Mouse (Mus musculus) limb, embryonic 13.5 days (tissue): Measurements from ENCODE around the gene Tmem183a. TPM values are rescaled to one million over a fixed set of nuclear protein-coding genes. Genes with fewer than 3 reads are reported as not detected.
A peak's percentile ranks its signal among the peaks of the same experiment; 100 is the strongest.

Source experiments
- ATAC-seq: fragments of 200-750 bp; cut with Nextera tagmentation; 2 replicates; pipeline ENCODE4 v1.8.0; 2017; ENCODE audit warnings: low read depth, moderate number of reproducible peaks, moderate TSS enrichment; ENCODE audit not compliant: low FRiP score
- H3K27ac ChIP-seq: fragments of 300-500 bp; sonication (generic); 2 replicates; pipeline ENCODE4 v1.5.1; 2015; ENCODE audit warnings: inconsistent platforms, mild to moderate bottlenecking, moderate library complexity
- H3K27me3 ChIP-seq: fragments of 300-500 bp; sonication (generic); 2 replicates; pipeline ENCODE4 v1.6.1; 2015; ENCODE audit warnings: mild to moderate bottlenecking, inconsistent platforms
- H3K36me3 ChIP-seq: fragments of 300-500 bp; sonication (generic); 2 replicates; pipeline ENCODE4 v1.6.1; 2015; ENCODE audit warnings: inconsistent platforms, mild to moderate bottlenecking, moderate library complexity
- H3K4me1 ChIP-seq: fragments of 300-500 bp; sonication (generic); 2 replicates; pipeline ENCODE4 v1.6.1; 2015; ENCODE audit warnings: inconsistent platforms
- H3K4me2 ChIP-seq: fragments of 300-500 bp; sonication (generic); replicated peaks from 2 replicates; pipeline ENCODE4 v1.6.1; 2015; ENCODE audit warnings: inconsistent platforms, mild to moderate bottlenecking, moderate library complexity
- H3K4me3 ChIP-seq: fragments of 300-500 bp; sonication (generic); 2 replicates; pipeline ENCODE4 v1.5.1; 2015; ENCODE audit warnings: moderate library complexity, mild to moderate bottlenecking, inconsistent platforms
- H3K9ac ChIP-seq: fragments of 300-500 bp; sonication (generic); 2 replicates; pipeline ENCODE4 v1.6.1; 2015; ENCODE audit warnings: mild to moderate bottlenecking, inconsistent platforms
- H3K9me3 ChIP-seq: fragments of 300-500 bp; sonication (generic); 2 replicates; pipeline ENCODE4 v1.6.1; 2016; ENCODE audit warnings: inconsistent platforms
- WGBS: fragments of 180-500 bp; shearing (Covaris S2); methylation state at CpG from one replicate; pipeline ENCODE4 v1.1.7; 2015; 5-methylcytosine and 5-hydroxymethylcytosine counted together
- polyA plus RNA-seq: library from polyadenylated mRNA; unstranded; fragments of >200 nt; fragmentation: Nextera tagmentation; extraction: Ambion mirVana; gene quantifications from 2 replicates; pipeline ENCODE4 v1.2.1, GENCODE M21; 2015

Tmem183a gene
- 81.0 and 90.9 TPM in 2 replicates for polyA plus RNA-seq

DNA sequence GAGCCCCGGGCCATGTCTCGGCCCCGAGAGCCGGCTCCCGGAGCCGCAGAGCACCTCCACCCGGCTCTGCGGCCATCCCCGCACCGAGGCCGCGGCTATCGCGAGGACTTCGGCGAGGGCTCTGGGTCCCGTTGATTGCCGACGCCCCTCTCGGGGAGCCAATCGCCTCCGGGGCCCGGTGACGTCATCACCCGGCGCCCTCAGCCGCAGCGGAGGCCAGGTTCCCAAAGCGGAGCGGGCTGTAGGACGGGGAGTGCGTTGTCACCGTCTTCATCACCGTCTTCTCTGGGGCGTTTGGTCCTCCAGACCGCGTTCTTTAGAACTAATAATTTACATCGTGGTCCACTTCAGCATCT, at the start of gene Tmem183a:
Tmem183a (minus strand) TSS at position 123 of the 356 bp plus-strand sequence.
- peak within 1 kb of the TSS; percentile 88 for H3K4me3 ChIP-seq
- H3K4me1 ChIP-seq, result peaks cover 20% of the 10 kb centered on the region
- peak; percentile 97 for ATAC-seq
- peak within 1 kb of the TSS; percentile 86 for H3K4me2 ChIP-seq
- peaks cover 33% of the 10 kb centered on the region for H3K36me3 ChIP-seq
- H3K27me3 ChIP-seq, result no peaks in the 10 kb centered on the region
- WGBS, result under 1% methylated on average over 38 of the region's 38 CpGs
- H3K27ac ChIP-seq, result peak within 1 kb of the TSS; percentile 73; the same call in 1 of the 2 replicates
- H3K9ac ChIP-seq, result peak within 1 kb of the TSS; percentile 93
- H3K9me3 ChIP-seq, result no peaks in the 10 kb centered on the region

DNA sequence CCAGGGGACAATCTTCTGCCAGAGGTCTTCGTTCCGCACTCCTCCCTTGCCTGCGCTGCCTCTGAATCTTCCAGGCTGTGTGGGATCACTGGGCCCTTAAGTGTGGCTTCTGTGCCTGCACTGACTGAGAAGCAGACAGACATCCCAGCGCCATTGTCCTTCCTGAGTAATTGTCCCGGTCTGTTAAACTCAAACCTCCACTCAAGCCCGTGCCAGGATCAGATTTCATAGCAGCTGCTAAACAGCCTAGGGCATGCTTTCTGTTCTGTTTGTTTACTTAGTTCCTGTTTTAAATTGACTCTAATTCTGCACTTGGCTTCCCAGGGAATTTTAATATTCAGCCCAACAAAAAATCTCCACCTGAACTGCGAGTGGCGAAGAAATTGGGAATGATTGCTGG, 46.3 kb upstream of the Tmem183a start:
- peaks cover 44% of the 10 kb centered on the region for H3K36me3 ChIP-seq

DNA sequence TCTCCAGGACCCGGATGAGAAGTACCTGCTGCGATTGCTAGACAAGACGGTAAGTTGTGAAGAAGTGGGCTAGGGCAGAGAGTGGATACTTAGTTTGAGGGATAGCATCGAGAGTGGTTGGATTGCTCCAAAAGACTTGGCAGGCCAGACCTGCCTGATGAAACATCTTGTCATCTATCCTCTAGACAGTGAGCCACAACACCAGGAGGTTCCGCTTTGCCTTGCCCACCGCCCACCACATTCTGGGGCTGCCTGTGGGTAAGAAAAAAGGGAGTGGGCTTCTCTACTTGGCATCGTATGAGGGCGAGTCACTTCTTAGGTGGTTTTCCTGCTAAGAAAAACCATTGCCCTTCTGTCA, 44.6 kb upstream of the Tmem183a start:
- peak overlapping the region; percentile 56; the same call in 1 of the 2 replicates for H3K27ac ChIP-seq
- 33% methylated on average over 8 of the region's 8 CpGs for WGBS
- H3K4me2 ChIP-seq, result peak overlapping the region; percentile 78
- H3K9ac ChIP-seq, result peak overlapping the region; percentile 81
- H3K27me3 ChIP-seq, result no peaks in the 10 kb centered on the region
- no peaks in the 10 kb centered on the region for H3K9me3 ChIP-seq
- peaks cover 37% of the 10 kb centered on the region for H3K36me3 ChIP-seq
- H3K4me1 ChIP-seq, result peaks cover 10% of the 10 kb centered on the region
- no peak for ATAC-seq
- H3K4me3 ChIP-seq, result peak overlapping the region; percentile 70

More for the DNA sequence above, 46.3 kb upstream of the Tmem183a start:
- no peak overlapping the region for H3K4me3 ChIP-seq
- H3K4me2 ChIP-seq, result no peak overlapping the region
- no peaks in the 10 kb centered on the region for H3K27me3 ChIP-seq
- H3K27ac ChIP-seq, result no peak overlapping the region
- ATAC-seq, result no peak
- WGBS, result 70% methylated on average over 8 of the region's 8 CpGs
- no peaks in the 10 kb centered on the region for H3K9me3 ChIP-seq
- H3K9ac ChIP-seq, result no peak overlapping the region
- peaks cover 10% of the 10 kb centered on the region for H3K4me1 ChIP-seq

DNA sequence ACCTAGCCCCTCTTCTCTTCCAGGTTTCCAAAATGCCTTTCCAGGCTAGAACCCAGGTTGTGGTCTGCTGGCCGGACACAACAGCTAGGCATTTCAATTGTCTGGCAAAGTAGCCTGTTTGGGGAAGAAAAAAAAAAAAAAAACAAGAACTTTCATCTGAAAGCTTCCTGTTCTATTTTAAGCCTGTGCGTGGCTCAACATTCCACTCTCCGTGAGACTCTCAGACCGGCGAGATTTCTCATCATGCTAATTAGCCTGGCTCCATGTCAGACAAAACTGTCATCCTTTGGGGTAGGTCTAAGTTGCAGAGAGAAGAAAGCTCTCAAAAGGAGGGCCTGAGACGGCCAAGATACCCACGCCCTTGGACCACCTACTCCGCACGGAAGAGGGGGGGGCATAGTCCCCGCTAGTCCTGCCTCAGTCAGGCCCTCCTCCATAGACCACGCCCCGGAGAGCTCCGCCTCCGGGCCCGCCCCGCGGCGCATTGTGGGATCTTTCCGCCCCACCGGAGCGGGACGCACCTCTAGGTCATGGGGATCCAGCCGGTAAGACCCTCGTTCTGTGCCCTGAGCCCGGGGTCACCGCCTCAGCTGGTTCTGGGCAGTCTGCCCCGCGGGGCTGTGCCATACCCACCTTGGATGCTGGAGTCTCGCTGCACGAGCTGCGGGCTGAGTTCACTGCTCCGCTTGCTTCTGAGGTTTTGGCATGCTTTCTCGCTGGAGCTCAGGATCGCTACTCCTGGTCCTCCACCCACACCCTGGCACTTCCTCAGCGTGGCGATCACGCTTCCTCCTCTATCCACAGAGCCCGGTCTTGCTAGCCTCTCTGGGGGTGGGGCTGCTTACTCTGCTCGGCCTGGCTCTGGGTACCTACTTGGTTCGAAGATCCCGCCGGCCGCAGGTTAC, 44.0 kb upstream of the Tmem183a start, which contains the start of gene Cyb5r1:
Cyb5r1 (plus strand) TSS at position 51 of the 905 bp plus-strand sequence.
- under 1% methylated on average over 43 of the region's 43 CpGs for WGBS
- Histone ChIP-seq H3K4me3 (peak within 1 kb of the TSS; percentile 70), H3K27ac (peak within 1 kb of the TSS; percentile 56), H3K27me3 (no peaks in the 10 kb centered on the region), H3K9ac (peak within 1 kb of the TSS; percentile 81), H3K4me2 (peak within 1 kb of the TSS; percentile 78), H3K36me3 (peaks cover 31% of the 10 kb centered on the region), H3K9me3 (no peaks in the 10 kb centered on the region), H3K4me1 (peaks cover 10% of the 10 kb centered on the region)
- ATAC-seq, result peak; percentile 99

DNA sequence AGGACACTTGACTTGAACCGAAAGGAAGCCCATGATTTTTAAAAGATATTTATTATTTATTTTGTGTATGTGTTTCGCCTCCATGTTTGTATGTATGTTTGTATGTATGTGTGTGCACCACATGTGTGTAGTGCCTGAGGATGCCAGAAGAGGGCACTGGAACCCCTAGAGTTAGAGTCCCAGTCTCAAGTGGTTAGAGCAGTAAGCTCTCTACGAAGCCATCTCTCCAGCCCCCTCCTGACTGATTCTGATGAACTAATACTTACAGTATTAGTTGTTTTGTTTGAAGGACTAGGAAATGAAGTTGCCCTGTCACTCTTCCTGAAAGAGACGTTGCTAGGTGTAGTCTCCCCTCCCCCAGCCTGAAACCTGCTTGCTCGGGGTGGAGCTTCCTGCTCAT, 38.0 kb upstream of the Tmem183a start:
- Histone ChIP-seq H3K36me3 (no peaks in the 10 kb centered on the region), H3K4me3 (no peak overlapping the region), H3K4me1 (no peaks in the 10 kb centered on the region), H3K9me3 (no peaks in the 10 kb centered on the region), H3K9ac (no peak overlapping the region), H3K27me3 (no peaks in the 10 kb centered on the region), H3K27ac (no peak overlapping the region), H3K4me2 (no peak overlapping the region)
- WGBS, result 62% methylated on average over 5 of the region's 5 CpGs
- no peak for ATAC-seq

DNA sequence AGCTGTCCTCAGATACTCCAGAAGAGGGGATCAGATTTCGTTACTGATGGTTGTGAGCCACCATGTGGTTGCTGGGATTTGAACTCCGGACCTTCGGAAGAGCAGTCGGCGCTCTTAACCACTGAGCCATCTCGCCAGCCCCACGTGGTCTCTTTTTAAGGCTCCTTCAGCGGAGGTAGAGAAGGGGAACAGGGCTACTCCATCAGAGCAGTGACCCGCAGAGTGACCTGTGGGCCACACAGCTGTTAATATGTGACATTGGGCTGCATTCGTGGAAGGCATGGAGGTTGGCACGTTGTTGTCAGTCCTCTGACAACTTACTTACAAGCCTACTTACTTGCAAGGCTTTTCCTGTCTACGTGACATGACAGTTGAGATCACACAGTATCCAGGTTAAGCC, 36.4 kb upstream of the Tmem183a start:
- no peak overlapping the region for H3K27ac ChIP-seq
- H3K36me3 ChIP-seq, result no peaks in the 10 kb centered on the region
- no peak overlapping the region for H3K9ac ChIP-seq
- no peak for ATAC-seq
- no peak overlapping the region for H3K4me2 ChIP-seq
- no peak overlapping the region for H3K4me3 ChIP-seq
- H3K4me1 ChIP-seq, result no peaks in the 10 kb centered on the region
- WGBS, result 91% methylated on average over 12 of the region's 12 CpGs
- H3K27me3 ChIP-seq, result no peaks in the 10 kb centered on the region
- H3K9me3 ChIP-seq, result no peaks in the 10 kb centered on the region

DNA sequence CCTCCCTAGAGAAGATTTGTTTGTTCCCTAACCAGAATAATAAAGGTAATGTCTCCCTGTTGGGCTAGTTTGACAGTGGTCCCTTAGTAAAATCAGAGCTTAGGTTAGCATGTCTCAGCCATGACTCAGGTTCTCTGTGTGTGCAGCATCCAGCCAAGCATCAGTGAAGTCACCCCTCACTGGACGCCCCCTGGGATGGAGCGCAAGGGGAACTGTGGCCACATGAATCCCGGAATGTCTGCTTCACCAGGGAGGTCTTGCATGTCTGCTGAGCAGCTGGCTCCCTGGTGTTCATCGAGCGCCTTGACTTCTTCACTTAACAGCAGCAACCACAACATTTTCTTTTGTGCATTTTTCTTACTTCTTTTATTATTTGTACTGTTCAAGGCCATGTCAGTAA, 32.0 kb upstream of the Tmem183a start:
- Histone ChIP-seq H3K4me1 (no peaks in the 10 kb centered on the region), H3K9me3 (no peaks in the 10 kb centered on the region), H3K27me3 (no peaks in the 10 kb centered on the region), H3K9ac (no peak overlapping the region), H3K4me2 (no peak overlapping the region), H3K27ac (no peak overlapping the region), H3K4me3 (no peak overlapping the region), H3K36me3 (no peaks in the 10 kb centered on the region)
- no peak for ATAC-seq
- 44% methylated on average over 5 of the region's 5 CpGs for WGBS

DNA sequence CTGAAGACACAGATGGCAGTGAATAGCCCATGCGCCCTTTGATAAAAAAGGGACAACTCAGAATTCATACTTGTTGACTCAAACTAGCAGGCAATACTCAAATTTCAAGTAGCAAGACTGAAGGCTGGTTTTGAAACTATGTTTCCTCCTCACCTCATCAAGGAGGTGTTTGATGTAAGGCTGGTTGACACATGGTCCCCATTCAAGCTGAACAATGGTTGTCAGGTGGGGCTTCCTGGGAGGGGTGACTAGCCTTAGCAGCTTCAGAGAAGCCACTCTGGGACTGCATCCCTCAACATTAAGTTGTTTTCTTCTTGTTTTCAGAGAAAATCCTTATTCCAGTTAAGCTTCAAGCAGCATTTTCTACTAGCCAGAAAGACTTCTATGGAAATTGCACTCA, 23.9 kb upstream of the Tmem183a start, which contains the start of gene 4933406M09Rik:
4933406M09Rik (plus strand) TSS at position 275 of the 400 bp plus-strand sequence.
- no peaks in the 10 kb centered on the region for H3K36me3 ChIP-seq
- peaks cover 6% of the 10 kb centered on the region; the same call in 1 of the 2 replicates for H3K27me3 ChIP-seq
- H3K4me2 ChIP-seq, result no peak within 1 kb of the TSS
- no peak within 1 kb of the TSS for H3K4me3 ChIP-seq
- H3K9me3 ChIP-seq, result no peaks in the 10 kb centered on the region
- WGBS, result 94% methylated on average over 1 of the region's 1 CpGs
- no peak within 1 kb of the TSS for H3K27ac ChIP-seq
- H3K9ac ChIP-seq, result no peak within 1 kb of the TSS
- ATAC-seq, result no peak
- H3K4me1 ChIP-seq, result peaks cover 7% of the 10 kb centered on the region; the same call in 1 of the 2 replicates

DNA sequence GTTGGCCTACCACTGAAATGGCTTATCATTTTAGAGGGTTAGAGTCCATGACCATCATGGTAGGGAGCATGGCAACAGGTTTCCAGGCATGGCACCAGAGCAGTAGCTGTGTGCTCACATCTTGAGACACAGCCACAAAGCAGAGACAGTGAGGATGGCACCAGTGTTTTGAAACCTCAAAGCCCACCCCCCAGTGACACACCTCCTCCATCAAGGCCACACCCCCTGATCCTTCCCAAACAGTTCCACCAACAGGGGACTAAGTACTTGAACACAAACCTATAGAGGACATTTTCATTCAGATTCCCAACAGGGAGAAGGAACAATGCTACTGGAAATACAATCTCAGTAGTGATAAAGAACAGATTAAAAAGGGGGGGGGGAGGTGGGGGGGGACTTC, 23.4 kb upstream of the Tmem183a start:
- Histone ChIP-seq H3K9ac (no peak overlapping the region), H3K4me1 (peaks cover 7% of the 10 kb centered on the region; the same call in 1 of the 2 replicates), H3K4me3 (no peak overlapping the region), H3K27ac (no peak overlapping the region), H3K36me3 (no peaks in the 10 kb centered on the region), H3K27me3 (peaks cover 6% of the 10 kb centered on the region; the same call in 1 of the 2 replicates), H3K9me3 (no peaks in the 10 kb centered on the region), H3K4me2 (no peak overlapping the region)
- ATAC-seq, result no peak

DNA sequence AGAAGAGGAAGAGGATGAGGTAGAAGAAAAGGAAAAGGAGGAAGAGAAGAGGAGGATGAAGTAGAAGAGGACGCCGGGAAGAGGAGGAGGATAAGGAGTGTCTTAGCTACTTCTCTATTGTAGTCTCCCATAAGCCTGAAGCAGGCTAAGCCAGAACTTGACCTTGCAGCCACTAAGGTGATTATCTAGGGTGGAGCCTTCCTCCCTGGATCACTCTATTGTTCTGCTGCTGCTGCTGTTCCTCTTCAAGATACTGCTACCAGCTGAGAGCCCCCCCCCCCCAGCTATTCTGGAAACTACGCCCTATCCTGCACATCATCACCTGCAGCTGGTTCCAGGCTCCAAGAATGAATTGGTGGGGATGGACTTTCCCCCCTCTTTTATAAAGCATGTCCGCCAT, 22.8 kb upstream of the Tmem183a start:
- ATAC-seq, result no peak
- peaks cover 7% of the 10 kb centered on the region; the same call in 1 of the 2 replicates for H3K4me1 ChIP-seq
- no peak overlapping the region for H3K27ac ChIP-seq
- H3K36me3 ChIP-seq, result no peaks in the 10 kb centered on the region
- H3K4me3 ChIP-seq, result no peak overlapping the region
- no peak overlapping the region for H3K4me2 ChIP-seq
- H3K9ac ChIP-seq, result no peak overlapping the region
- 91% methylated on average over 4 of the region's 4 CpGs for WGBS
- H3K9me3 ChIP-seq, result no peaks in the 10 kb centered on the region
- H3K27me3 ChIP-seq, result peaks cover 6% of the 10 kb centered on the region; the same call in 1 of the 2 replicates

DNA sequence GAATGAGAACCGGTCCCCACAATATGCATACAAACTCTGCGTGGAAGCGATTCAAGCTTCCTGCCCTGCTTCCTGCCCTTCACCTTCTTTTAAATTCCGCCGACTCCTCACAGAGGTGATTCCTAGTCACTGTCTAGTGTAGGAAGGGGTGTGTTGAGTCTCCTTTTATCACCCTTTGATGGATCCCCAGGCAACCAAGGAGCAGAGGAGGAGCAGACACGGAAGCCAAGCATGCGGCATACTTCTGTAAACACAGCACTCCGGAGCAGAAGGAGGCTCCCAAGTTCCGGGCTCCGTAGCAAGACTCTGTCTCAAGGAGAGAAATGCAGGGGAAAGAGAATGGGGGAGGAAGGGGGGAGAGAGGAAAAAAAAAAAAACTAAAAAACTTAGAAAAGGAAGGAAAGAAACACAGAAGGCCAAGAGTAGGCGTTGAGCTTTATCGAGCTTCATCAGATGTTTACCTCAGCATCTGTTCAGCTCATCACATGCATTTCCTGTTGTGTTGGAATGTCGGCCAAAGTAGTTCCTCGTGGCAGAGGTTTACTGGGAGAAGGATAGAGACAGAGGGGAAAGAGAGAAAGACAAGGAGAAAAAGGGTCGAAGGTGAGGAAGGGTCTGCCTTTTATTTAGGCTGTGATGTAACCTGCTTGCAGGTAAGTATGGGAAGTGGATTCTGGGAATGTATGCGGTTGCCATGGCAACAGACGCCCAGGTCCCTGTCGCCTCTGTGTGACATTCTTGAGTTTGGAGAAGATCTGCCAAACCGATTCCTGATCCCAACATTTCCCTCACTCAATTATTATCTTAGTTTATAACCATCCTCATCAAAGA, 20.2 kb upstream of the Tmem183a start:
- H3K27me3 ChIP-seq, result peaks cover 6% of the 10 kb centered on the region; the same call in 1 of the 2 replicates
- no peaks in the 10 kb centered on the region for H3K36me3 ChIP-seq
- no peak overlapping the region for H3K27ac ChIP-seq
- peaks cover 7% of the 10 kb centered on the region; the same call in 1 of the 2 replicates for H3K4me1 ChIP-seq
- 5% methylated on average over 19 of the region's 19 CpGs for WGBS
- H3K4me3 ChIP-seq, result peak overlapping the region; percentile 33
- no peak for ATAC-seq
- no peaks in the 10 kb centered on the region for H3K9me3 ChIP-seq
- peak overlapping the region; percentile 56 for H3K9ac ChIP-seq
- H3K4me2 ChIP-seq, result peak overlapping the region; percentile 63

DNA sequence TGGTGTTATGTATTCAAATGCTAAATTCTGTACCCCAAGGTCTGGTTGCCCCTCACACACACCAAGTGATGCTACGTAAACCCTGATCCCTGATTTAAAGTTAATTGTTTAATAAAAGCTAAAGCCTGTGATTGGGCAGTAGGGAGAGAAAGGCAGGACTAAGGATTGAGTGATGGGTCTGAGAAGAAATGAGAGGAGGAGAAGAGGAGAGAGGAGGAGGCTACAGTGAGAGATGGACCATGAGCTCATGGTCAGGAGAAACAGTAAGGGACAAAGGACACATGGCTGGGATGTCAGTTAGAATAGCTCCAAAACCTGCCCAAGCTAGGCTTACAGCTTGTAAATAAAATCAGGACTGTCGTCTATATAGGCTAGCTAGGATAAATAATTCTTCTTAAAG, 19.3 kb upstream of the Tmem183a start:
- H3K27me3 ChIP-seq, result peaks cover 6% of the 10 kb centered on the region; the same call in 1 of the 2 replicates
- H3K4me2 ChIP-seq, result peak overlapping the region; percentile 63; the same call in 1 of the 2 replicates
- no peak overlapping the region for H3K27ac ChIP-seq
- no peak for ATAC-seq
- H3K9ac ChIP-seq, result no peak overlapping the region
- no peak overlapping the region for H3K4me3 ChIP-seq
- no peaks in the 10 kb centered on the region for H3K36me3 ChIP-seq
- no peaks in the 10 kb centered on the region for H3K9me3 ChIP-seq
- WGBS, result 69% methylated on average over 2 of the region's 2 CpGs
- peaks cover 7% of the 10 kb centered on the region; the same call in 1 of the 2 replicates for H3K4me1 ChIP-seq
